Mouse (Mus musculus) C2C12 (cell line): ENCODE results near the gene Gm38392. TPM values are rescaled to one million over a fixed set of nuclear protein-coding genes. Genes with fewer than 3 reads are reported as not detected.

Source experiments
- H3K27me3 ChIP-seq: one replicate; pipeline ENCODE4 v1.6.1; 2011; ENCODE audit not compliant: control insufficient read depth, insufficient read depth, insufficient read length
- H3K36me3 ChIP-seq: one replicate; pipeline ENCODE4 v1.6.1; 2011; ENCODE audit not compliant: control insufficient read depth, insufficient read depth
- H3K4me3 ChIP-seq: one replicate; pipeline ENCODE4 v1.5.1; 2011; ENCODE audit warnings: mild to moderate bottlenecking, control low read depth; ENCODE audit not compliant: poor library complexity, insufficient read depth, severe bottlenecking
- H3K79me2 ChIP-seq: one replicate; pipeline ENCODE4 v1.6.1; 2011; ENCODE audit not compliant: control insufficient read depth, insufficient read depth
- H3K79me3 ChIP-seq: one replicate; pipeline ENCODE4 v1.6.1; 2011; ENCODE audit warnings: low read depth, control low read depth
- H3ac ChIP-seq: one replicate; pipeline ENCODE3; 2011; ENCODE audit warnings: low read depth; ENCODE audit not compliant: control insufficient read depth, insufficient read length
- CEBPB ChIP-seq: IDR thresholded peaks from one replicate; pipeline ENCODE4 v1.6.1; 2011; ENCODE audit warnings: low read depth, mild to moderate bottlenecking, control low read depth, moderate library complexity
- CTCF ChIP-seq: IDR thresholded peaks from one replicate; pipeline ENCODE4 v1.5.1; 2011; ENCODE audit not compliant: control insufficient read depth, insufficient read depth, insufficient read length
- FOSL1 ChIP-seq: IDR thresholded peaks from one replicate; pipeline ENCODE4 v1.8.0; 2011; ENCODE audit warnings: mild to moderate bottlenecking, low read length; ENCODE audit not compliant: poor library complexity, insufficient read depth, severe bottlenecking
- MAX ChIP-seq: IDR thresholded peaks from one replicate; pipeline ENCODE4 v1.6.1; 2011; ENCODE audit warnings: mild to moderate bottlenecking, control low read depth
- MYOD1 ChIP-seq: IDR thresholded peaks from one replicate; pipeline ENCODE4 v1.6.1; 2011; ENCODE audit warnings: low read depth; ENCODE audit not compliant: control insufficient read depth, insufficient read length
- MYOG ChIP-seq: IDR thresholded peaks from one replicate; pipeline ENCODE4 v1.6.1; 2011; ENCODE audit not compliant: control insufficient read depth, insufficient read length; ENCODE audit errors: extremely low read depth
- USF1 ChIP-seq: IDR thresholded peaks from one replicate; pipeline ENCODE4 v1.6.1; 2011; ENCODE audit warnings: low read depth, mild to moderate bottlenecking, control low read depth, moderate library complexity
- polyA plus RNA-seq: library from polyadenylated mRNA; unstranded; fragments of >200 nt; fragmentation: generic; extraction: Trizol; gene quantifications from one replicate; pipeline ENCODE4 v1.2.1, GENCODE M21; 2012; ENCODE audit warnings: missing spikeins

Gm38392 gene
- polyA plus RNA-seq, 1 experiment = not detected

DNA sequence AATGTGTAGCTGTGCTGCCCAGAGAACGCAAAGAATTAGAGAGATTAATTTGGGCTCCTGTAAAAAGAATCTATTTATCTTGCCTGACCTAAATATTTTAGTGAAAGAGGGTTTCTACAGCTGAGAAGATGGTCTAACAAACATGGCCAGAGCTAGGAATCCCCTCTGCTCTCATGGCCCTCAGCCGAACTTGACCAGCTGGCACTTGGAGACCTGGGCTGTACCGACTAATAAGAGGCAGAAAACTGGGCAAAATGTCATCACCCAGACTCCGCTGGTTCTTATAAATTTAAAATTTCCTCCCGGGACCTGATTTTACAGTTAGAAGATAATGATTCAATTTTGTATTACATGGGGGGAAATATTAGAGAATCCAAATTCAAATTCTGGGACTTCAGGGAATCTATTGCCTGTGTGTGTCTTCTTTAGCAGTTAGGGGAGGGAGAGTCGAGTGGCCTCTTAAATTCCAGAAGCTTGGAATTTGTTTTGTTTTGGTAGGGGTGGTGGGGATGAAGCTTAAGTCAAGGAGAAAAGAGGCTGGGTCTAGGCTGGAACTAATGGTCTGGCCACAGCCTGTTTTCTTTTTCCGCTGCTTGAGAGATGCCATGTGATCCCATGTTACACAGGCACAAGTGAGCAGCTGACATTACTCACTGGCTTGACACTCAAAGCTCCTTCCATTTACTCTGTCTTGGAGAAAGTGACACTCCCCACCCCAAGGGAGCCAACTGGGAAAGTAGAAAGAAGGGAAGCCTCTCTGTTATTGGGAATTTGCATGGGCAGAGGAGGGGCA is 70.3 kb downstream of the Gm38392 start:
- H3K27me3 ChIP-seq = peaks cover 52% of the 10 kb centered on the region
- no peaks in the 10 kb centered on the region for H3K36me3 ChIP-seq

DNA sequence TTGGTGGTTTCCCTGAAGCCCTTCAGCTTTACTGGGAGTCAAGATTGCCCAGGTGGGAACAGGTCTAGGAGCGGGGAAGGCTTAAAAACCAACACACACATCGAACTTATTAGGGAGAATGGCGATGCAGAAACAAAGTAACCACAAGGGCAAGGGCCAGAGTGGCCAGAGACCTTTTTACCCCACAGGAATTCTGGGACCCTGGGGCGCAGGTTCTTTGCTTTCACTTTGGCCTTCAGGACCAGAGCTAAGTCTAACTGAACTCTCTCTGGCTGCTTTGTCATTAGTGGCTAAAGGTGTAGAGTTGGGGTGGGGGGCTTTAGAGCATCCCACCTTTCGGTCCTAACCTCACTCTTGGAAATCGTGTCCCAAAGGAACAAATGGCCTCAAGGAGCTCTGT is 70.9 kb downstream of the Gm38392 start:
- Histone ChIP-seq H3K79me3 (no peaks in the 10 kb centered on the region), H3ac (no peak overlapping the region), H3K4me3 (no peak overlapping the region), H3K36me3 (no peaks in the 10 kb centered on the region), H3K27me3 (peaks cover 52% of the 10 kb centered on the region), H3K79me2 (no peaks in the 10 kb centered on the region)
- no peak for TF ChIP-seq MYOG
- TF ChIP-seq MYOD1 = no peak
- TF ChIP-seq FOSL1 = no peak
- no peak for TF ChIP-seq CTCF
- TF ChIP-seq CEBPB = no peak
- TF ChIP-seq USF1 = no peak
- TF ChIP-seq MAX = no peak

More for the DNA sequence above, 70.3 kb downstream of the Gm38392 start:
- Histone ChIP-seq H3K4me3 (no peak overlapping the region), H3ac (no peak overlapping the region), H3K79me2 (no peaks in the 10 kb centered on the region), H3K79me3 (no peaks in the 10 kb centered on the region)
- TF ChIP-seq CTCF (no peak), MAX (no peak), MYOG (no peak), MYOD1 (no peak), FOSL1 (no peak), USF1 (no peak), CEBPB (no peak)

DNA sequence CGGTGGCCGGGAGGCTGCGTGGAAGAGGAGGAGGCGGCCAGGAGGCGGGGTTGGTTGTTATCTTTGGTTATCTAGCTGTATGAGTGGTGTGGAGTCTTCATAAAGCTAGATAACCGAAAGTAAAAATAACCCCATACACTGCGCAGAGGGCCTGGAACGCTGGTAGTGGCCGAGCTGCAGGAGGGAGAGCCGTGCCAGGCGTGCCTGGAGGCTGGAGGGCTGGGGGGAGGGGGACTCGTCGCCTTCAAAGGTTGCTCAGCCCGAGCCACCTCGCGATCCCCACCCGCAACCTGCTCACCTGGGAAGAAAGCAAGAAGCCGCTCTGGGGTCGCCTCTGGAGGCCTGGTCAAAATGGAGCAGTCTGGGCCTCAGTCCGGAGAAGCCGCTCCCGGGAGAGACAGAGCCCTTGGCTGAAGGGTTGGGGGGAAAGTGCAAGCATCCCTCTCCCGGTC is 71.4 kb downstream of the Gm38392 start:
- H3ac ChIP-seq = no peak overlapping the region
- H3K79me3 ChIP-seq = no peaks in the 10 kb centered on the region
- peaks cover 52% of the 10 kb centered on the region for H3K27me3 ChIP-seq
- no peak for TF ChIP-seq USF1
- TF ChIP-seq MYOD1 = no peak
- TF ChIP-seq CEBPB = no peak
- TF ChIP-seq CTCF = no peak
- no peak for TF ChIP-seq MYOG
- no peak for TF ChIP-seq MAX
- TF ChIP-seq FOSL1 = no peak
- no peaks in the 10 kb centered on the region for H3K79me2 ChIP-seq
- no peaks in the 10 kb centered on the region for H3K36me3 ChIP-seq
- no peak overlapping the region for H3K4me3 ChIP-seq

DNA sequence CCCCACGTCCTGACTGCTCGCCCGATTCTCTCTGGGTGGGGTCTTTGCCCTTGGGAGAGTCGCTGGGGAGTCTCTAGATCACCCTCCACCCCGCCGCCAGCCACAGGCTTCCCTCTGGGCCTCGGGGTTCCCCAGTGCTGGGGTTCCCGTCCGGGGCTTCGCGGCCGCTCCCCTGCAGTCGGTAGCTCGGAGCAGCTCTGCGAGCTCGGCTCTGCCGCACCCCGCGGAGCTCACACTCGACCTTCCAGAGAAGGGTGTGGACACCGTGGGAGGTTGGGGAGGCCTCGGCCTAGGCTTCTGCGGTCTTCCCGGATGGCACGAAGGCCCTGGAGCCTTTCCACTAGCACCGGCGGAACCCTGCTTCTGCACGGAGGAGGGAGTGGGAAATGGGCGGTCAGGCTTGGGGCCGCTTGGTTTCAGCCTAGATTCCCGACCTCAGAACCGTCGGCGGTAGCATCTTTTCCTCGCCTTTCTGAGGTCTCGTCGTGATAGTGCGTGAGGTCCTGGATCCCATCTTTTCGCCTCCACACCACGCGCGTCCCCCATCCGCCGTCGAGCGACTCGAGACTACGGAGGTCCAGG is 71.9 kb downstream of the Gm38392 start:
- Histone ChIP-seq H3K27me3 (peaks cover 50% of the 10 kb centered on the region), H3ac (no peak overlapping the region), H3K79me3 (no peaks in the 10 kb centered on the region), H3K36me3 (no peaks in the 10 kb centered on the region), H3K4me3 (no peak overlapping the region), H3K79me2 (no peaks in the 10 kb centered on the region)
- TF ChIP-seq MYOD1 (no peak), CEBPB (no peak), MYOG (no peak), FOSL1 (no peak), MAX (no peak), USF1 (no peak), CTCF (no peak)

DNA sequence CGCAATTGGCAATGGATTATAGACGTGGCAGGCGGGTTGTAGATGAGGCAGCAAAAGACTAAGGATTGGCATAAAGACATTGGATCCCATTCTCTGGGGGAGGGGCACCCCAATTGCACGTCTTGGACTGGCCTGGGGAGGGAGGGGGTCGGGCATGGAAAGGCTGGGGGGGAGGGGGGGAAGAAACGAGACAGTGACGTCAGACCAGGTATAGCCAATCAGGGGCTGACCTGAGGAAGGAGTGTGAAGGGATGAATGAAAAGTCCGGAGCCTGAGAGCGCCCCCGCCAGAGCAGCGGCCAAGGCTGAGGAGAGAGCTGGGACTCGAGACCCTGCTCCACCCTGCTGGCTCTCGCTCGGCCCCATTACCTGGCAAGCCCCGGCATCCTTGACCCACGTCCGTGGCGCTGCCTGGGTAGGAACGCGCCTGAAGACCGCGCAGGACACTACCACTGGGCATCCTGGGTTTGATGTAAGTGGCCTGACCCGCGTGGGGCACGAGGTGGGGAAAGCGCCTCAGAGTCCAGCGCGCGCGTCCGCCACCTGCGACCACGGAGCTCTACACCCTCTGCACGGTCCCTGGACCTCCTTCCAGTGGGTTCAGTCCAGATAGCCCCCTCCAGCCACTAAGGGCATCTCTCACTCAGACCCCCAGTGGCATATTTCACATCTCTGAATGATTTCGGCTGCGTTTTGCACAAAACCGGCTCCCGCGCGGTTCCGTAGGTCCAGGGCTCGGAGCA is 72.6 kb downstream of the Gm38392 start:
- Histone ChIP-seq H3K4me3 (no peak overlapping the region), H3ac (no peak overlapping the region), H3K36me3 (no peaks in the 10 kb centered on the region), H3K79me3 (no peaks in the 10 kb centered on the region), H3K27me3 (peaks cover 46% of the 10 kb centered on the region), H3K79me2 (no peaks in the 10 kb centered on the region)
- TF ChIP-seq USF1 (no peak), MYOG (no peak), CEBPB (no peak), MYOD1 (no peak), MAX (no peak)

DNA sequence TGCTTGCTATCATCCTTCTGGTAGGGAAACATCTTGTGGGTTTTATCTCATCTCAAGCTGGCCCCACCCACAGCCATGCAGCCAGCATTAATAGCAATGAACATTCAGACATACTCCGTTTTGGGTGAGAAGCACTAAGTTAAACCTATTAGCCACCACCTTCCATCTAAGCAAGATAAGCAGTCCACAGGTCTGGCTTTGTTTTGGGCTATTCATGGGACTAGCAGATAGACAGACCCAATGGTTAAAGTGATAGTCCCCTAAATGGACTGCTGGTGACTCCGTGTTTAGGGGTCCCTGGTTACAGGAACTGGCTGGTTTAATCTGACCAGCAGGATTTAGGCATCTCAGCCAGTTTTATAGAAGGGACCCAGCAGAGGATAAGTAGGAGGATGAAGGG is 74.0 kb downstream of the Gm38392 start:
- Histone ChIP-seq H3K27me3 (peaks cover 33% of the 10 kb centered on the region), H3K79me3 (no peaks in the 10 kb centered on the region), H3K36me3 (no peaks in the 10 kb centered on the region), H3K4me3 (no peak overlapping the region), H3K79me2 (no peaks in the 10 kb centered on the region), H3ac (no peak overlapping the region)
- TF ChIP-seq MYOG (no peak), USF1 (no peak), FOSL1 (no peak), CEBPB (no peak), MAX (no peak), MYOD1 (no peak), CTCF (no peak)
